Mouse (Mus musculus) urinary bladder, postnatal 25 days (tissue): ENCODE data around the gene Tal1.

Experiments
- DNase-seq: peaks from one replicate; pipeline ENCODE4 v3.0.0; 2022; ENCODE audit warnings: low spot score

Gene Tal1

GRCm38 (mm10) chr4:115056371-115056920 lies at the start of gene Tal1:
Gene Tal1 (plus strand): TSS chr4:115056426.
- peak; percentile 11 for DNase-seq

DNA sequence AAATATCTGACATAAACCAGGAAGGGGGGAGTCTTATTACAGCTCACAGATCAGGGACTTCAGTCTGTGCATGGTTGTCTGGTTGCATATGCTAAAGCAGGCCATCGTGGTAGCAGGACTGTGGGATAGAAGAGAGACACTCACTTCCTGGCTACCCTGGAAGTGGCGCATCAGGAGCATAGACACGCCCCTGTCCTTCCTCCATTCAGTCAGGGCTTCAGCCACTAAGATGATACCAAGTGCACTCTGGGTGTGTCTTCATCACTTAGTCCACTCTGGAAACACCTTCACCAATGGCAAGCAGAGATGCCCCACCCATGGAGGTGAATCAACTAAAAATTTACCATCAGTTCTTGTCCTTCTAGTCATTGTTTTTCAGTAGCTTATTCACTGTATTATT lies 42.0 kb upstream of the Tal1 start:
- no peak for DNase-seq

DNA sequence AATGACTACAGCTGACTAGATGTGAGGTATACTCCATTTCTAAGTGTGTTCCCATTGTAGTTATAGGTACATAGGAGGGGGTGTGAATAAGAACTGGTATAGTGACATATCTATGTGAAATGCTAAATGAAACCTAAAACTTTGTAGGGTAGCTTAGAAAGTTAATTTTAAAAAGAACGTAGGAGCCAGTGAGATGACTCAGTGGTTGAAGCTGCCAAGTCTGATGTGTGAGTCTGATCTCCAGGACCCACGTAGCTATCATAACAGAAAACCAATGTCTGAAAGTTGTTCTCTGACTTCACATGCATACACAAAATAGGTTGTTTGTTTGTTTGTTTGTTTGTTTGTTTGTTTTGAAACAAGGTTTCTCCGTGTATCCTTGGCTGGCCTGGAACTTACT lies 36.2 kb upstream of the Tal1 start:
- no peak for DNase-seq

DNA sequence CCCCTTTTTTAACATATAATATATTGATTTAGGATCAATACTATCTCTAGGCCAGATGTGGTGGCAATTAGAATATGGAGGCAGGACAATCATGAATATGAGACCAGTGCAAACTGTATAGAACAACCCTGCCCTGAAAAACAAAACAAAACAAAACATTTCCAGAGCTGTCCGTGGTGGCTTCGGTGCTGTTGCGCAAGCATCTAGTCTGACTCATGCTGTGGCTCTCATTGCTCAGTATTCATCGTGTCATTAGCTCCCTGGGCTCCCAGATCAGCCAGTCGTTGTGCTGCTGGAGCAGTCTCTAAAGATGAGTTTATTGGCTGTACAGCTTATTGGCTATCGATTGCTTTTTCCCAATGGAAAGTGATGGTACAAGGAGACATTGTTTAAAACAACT lies 21.2 kb upstream of the Tal1 start:
- no peak for DNase-seq

DNA sequence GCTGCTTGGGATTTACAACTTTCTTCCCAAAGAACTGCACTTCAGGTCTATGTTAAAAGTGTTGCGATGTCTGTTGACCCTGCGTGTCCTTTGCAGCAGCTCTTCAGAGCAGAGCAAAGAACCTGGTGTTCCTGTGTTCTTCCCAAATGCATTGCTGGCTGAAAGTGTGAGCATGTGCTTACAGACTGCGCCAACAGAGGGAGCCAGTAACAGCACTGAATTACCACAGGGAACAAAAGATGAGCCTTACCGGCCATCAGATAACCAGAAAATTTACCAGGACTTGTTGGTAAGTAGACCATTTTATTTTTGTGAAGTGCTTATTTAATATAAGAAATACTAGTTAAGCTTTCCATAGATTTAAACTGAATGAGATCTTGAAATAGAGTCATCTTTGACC lies 18.0 kb upstream of the Tal1 start:
- DNase-seq: peak; percentile 21

GRCm38 (mm10) chr4:115045621-115046020 lies 10.6 kb upstream of the Tal1 start:
- no peak for DNase-seq

DNA sequence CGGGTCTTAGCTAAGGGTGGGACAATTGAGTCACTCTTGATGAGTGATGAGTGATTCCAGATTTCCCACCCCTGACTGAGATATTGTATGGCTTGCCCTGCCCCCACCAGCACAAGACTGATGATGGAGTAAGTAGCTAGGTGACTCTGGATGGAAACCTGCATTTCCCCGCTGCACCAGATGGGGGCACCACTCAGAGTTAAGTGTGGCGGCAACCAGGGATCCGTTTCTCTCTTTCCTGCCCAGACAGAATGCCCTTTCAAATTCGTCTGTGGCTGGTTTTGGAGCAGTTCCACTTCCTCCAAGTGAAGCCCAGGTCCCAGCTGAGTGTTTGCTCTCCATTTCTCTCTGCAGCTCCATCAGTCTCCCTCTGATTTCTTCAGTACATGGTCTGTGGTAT lies 8.5 kb upstream of the Tal1 start:
- peak; percentile 36 for DNase-seq

DNA sequence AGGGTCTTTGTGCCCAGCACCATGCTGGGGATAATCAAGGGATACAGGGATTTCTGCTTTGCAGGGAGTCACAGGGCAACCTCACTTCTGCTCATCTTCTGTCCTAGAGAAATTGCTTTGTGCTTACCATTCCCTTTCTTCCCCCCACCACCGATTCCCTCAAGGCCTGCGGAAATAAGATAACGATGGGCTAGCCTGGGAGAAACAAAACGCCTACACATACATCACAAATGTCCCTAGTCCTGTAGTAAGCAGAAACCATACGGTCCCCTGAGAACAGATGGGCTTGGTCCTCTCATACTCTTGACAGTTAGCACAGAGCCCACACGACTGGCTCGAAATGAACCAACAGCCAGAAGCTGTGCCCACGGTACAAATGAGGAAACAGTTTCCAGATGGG lies 8.0 kb upstream of the Tal1 start:
- DNase-seq: no peak

- no peak for DNase-seq
Measured at GRCm38 (mm10) chr4:115051245-115051644, 5.0 kb upstream of the Tal1 start.

GRCm38 (mm10) chr4:115052343-115053005 lies 3.8 kb upstream of the Tal1 start:
- peak; percentile 19 for DNase-seq

DNA sequence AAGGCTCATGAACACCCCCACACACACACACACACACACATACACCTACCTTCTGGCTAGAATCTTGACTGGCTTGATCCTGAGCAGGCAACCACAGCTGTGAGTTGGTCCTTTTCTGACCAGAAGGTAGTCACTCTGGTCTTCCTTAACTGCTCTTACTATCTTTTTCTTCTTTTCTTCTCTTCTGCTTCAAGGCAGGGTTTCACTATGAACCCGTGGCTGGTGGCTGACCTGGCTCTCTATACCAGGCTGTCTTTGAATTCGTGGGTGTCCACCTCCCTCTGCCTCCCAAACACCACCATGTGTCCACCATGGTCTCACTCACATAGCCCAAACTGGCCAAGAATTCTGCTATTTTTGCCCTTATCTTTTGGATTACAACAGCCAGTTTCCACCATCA lies 1.2 kb upstream of the Tal1 start:
- DNase-seq: no peak

GRCm38 (mm10) chr4:115055691-115056090 lies 535 bp upstream of the Tal1 start:
- no peak for DNase-seq

DNA sequence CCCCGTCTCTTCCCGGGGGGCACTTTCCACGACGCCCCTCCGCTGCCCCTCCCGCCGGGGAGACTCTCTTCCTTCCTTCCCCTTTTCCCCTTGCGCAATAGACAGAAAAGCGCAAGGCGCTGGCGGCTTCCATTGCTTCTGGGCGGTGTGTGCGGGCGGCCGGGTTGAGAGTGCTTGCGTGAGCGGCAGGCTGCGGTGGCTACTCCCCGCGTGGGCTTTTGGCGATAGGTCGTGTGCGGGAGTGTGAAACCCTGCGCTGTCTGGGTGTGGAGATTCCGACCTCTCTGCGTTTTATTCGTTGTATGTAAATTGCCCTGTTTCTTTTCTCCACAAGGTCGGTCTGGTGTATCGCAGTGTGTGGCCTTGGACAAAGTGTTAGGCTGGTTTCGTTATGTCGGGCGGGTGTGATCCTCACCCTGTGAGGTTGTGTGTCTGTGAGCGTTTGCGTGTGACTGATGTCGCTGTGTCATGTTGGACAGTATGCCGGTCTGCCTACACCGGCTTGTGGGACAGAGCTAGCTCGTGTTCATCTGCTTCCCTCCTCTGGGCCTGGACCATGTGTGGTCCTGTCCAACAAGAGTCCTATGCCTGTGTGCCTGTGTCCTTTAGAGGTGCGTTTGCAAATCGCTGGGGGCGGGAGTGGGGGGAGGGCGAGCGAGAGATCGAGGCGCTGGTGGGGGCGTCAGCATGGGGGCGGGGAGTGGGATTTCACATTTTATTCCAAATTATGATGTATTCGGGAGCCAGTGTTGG lies 871 bp downstream of the Tal1 start:
- peak; percentile 35 for DNase-seq

- no peak for DNase-seq
Measured at GRCm38 (mm10) chr4:115057674-115058316, 1.6 kb downstream of the Tal1 start.

GRCm38 (mm10) chr4:115058317-115058761 lies 2.1 kb downstream of the Tal1 start:
- no peak for DNase-seq

- no peak for DNase-seq
Measured at GRCm38 (mm10) chr4:115058871-115059590, 2.8 kb downstream of the Tal1 start.

DNA sequence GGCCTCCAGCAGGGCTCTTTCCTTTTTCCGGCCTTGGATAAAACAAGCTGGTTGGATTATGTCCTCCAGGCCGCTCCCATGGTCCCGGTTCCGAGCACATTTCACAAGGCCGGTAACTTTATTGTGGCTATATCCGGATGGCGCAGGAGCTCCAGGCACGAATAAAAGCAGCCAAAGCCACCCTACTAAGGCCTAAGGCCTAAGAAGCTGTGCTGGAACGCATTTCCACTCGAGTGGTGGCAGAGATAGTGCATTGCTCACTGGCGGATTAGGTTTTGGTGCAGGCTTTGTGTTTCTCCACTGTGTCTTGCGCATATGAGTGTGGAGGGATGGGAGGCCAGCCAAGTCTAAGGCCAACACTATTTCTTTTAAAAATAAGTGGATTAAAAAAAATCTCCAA lies 3.6 kb downstream of the Tal1 start:
- no peak for DNase-seq

DNA sequence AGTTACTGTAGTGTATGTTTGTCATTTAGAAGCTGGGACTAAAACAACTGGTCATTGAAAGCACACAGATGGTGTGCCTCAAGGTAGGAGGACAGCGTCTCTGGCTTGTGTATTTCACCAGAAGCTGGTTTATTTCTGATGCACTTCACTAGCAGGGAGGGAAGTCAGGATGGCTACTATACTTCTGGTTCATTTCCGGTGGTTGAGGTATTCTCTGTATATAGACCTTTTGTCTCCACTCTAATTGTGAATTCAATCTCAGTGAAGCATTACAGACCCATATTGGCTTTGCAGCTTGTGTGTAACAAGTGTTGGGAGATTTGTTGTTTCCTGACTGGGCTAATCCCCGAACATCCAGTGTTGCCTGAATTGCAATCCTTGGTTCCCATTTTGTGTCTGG lies 4.5 kb downstream of the Tal1 start:
- DNase-seq: no peak

DNA sequence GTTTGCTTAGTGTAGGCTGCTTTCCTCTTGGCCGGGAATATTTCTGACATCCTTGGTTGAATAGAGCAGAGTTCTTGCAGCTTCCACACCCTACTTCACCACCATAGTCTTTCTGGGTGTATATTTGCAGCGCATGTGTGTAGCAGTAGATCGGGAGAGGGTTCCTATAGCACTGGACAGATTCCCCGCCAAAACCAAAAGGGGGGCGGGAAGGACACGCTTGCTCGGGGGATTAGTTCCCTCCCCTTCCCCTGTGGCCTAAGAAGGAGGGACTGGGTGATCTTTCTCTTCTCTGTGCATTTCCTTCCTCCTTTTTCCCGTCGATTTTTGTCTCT lies 6.3 kb downstream of the Tal1 start:
- no peak for DNase-seq

GRCm38 (mm10) chr4:115062875-115063517 lies 6.8 kb downstream of the Tal1 start:
- no peak for DNase-seq

GRCm38 (mm10) chr4:115063518-115064239 lies 7.5 kb downstream of the Tal1 start:
- no peak for DNase-seq
